11 mouse cellular contexts compared by ENCODE assay signal in the genomic region with DNA sequence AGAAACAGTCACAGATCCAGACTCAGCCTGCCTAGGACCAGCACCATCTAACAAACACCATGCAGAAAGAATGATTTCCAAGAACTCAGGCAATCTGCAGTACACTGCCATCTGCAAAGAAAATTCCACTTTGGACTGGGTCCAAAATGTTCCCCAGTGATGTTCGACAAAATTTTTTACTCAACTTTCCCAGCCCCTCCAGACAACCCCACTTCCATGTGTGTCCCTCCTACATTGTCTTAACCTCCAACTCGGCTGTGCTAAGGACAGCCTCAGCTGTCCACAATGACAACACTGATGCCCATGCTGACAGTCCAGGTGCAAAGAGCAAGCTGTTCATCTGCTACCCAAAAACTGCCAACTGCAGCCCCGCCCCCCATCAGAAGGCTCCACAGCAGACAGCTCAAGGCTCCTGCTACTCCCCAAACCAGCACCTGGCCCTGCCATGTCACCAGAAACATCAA. TPM values are rescaled to one million over a fixed set of nuclear protein-coding genes. Genes with fewer than 3 reads are reported as not detected.
DNase-seq lines count a peak whose midpoint lies in the region; ATAC-seq and TF ChIP-seq lines count a peak whose summit lies in the region.
"Had no signal": no experiment of that assay in that cellular context is flagged by ENCODE, and none has a peak within 500 bp of the region (broad histone marks: within the 10 kb centered on the region; RNA-seq: fewer than 3 reads in every experiment).

No protein-coding gene starts in this region.

- H3K27me3 ChIP-seq in hindbrain, embryonic 12.5 days: no peaks in the 10 kb centered on the region
- H3K27me3 ChIP-seq in hindbrain, embryonic 10.5 days (ENCODE audit: insufficient read depth, poor library complexity, severe bottlenecking): no peaks in the 10 kb centered on the region
- H3K27me3 ChIP-seq in limb, embryonic 14.5 days (ENCODE audit: control insufficient read depth, insufficient read depth, low read length): no peaks in the 10 kb centered on the region
- H3K27me3 ChIP-seq in midbrain, embryonic 14.5 days (ENCODE audit: control insufficient read depth, insufficient read depth, low read length): no peaks in the 10 kb centered on the region
- H3K27me3 ChIP-seq: kidney, embryonic 15.5 days; midbrain, embryonic 12.5 days had no signal

- no peaks in the 10 kb centered on the region for H3K36me3 ChIP-seq in hindbrain, embryonic 12.5 days
- no peaks in the 10 kb centered on the region for H3K36me3 ChIP-seq in hindbrain, embryonic 10.5 days
- H3K36me3 ChIP-seq in limb, embryonic 14.5 days (ENCODE audit: control insufficient read depth, insufficient read depth, low read length): no peaks in the 10 kb centered on the region
- no peaks in the 10 kb centered on the region for H3K36me3 ChIP-seq in midbrain, embryonic 14.5 days (ENCODE audit: control insufficient read depth, insufficient read depth, low read length)
- H3K36me3 ChIP-seq: kidney, embryonic 15.5 days; midbrain, embryonic 12.5 days had no signal

- 76% methylated on average over 3 of the region's 3 CpGs for WGBS in hindbrain, embryonic 12.5 days
- 85% methylated on average over 3 of the region's 3 CpGs for WGBS in hindbrain, embryonic 10.5 days
- 53% methylated on average over 3 of the region's 3 CpGs for WGBS in limb, embryonic 14.5 days
- WGBS in midbrain, embryonic 14.5 days: 76% methylated on average over 3 of the region's 3 CpGs

- no peak for ATAC-seq in hindbrain, embryonic 12.5 days (ENCODE audit: low FRiP score)
- ATAC-seq in limb, embryonic 14.5 days (ENCODE audit: low FRiP score, low read depth): peak; percentile 53
- no peak for ATAC-seq in megakaryocyte, adult 5-6 weeks (ENCODE audit: poor library complexity, severe bottlenecking)
- no peak for ATAC-seq in midbrain, embryonic 14.5 days (ENCODE audit: low FRiP score, low TSS enrichment)

- TF ChIP-seq POLR2A in limb, embryonic 14.5 days (IDR thresholded peaks at IDR 0.05; ENCODE audit: borderline replicate concordance, extremely low read depth, insufficient read depth, insufficient read length): no peak

- H3K4me1 ChIP-seq in hindbrain, embryonic 12.5 days: peaks cover 34% of the 10 kb centered on the region
- H3K4me1 ChIP-seq in hindbrain, embryonic 10.5 days (replicated peaks): peaks cover 52% of the 10 kb centered on the region
- H3K4me1 ChIP-seq in limb, embryonic 14.5 days (ENCODE audit: control insufficient read depth, insufficient read depth, low read length): peaks cover 25% of the 10 kb centered on the region
- peaks cover 14% of the 10 kb centered on the region for H3K4me1 ChIP-seq in midbrain, embryonic 14.5 days (ENCODE audit: control insufficient read depth, insufficient read depth, low read length)

- no peak overlapping the region for H3K4me2 ChIP-seq in hindbrain, embryonic 12.5 days (replicated peaks)
- H3K4me2 ChIP-seq in limb, embryonic 14.5 days (replicated peaks; ENCODE audit: low read depth, low read length, severe bottlenecking): no peak overlapping the region
- no peak overlapping the region for H3K4me2 ChIP-seq in midbrain, embryonic 14.5 days (ENCODE audit: low read length)
- H3K4me2 ChIP-seq: kidney, embryonic 15.5 days; midbrain, embryonic 12.5 days had no signal

- H3K9me3 ChIP-seq in hindbrain, embryonic 12.5 days (replicated peaks): no peaks in the 10 kb centered on the region
- no peaks in the 10 kb centered on the region for H3K9me3 ChIP-seq in hindbrain, embryonic 10.5 days
- H3K9me3 ChIP-seq in limb, embryonic 14.5 days (ENCODE audit: control insufficient read depth, low read length): no peaks in the 10 kb centered on the region
- no peaks in the 10 kb centered on the region for H3K9me3 ChIP-seq in midbrain, embryonic 14.5 days (ENCODE audit: control insufficient read depth, low read length)
- H3K9me3 ChIP-seq: kidney, embryonic 15.5 days; midbrain, embryonic 12.5 days had no signal

- H3K9ac ChIP-seq in hindbrain, embryonic 12.5 days: no peak overlapping the region
- H3K9ac ChIP-seq in limb, embryonic 14.5 days (ENCODE audit: low read depth, low read length, severe bottlenecking): no peak overlapping the region
- no peak overlapping the region for H3K9ac ChIP-seq in midbrain, embryonic 14.5 days (replicated peaks; ENCODE audit: low read length)
- H3K9ac ChIP-seq: kidney, embryonic 15.5 days; liver, embryonic 14.5 days; midbrain, embryonic 12.5 days had no signal

- H3K27ac ChIP-seq in hindbrain, embryonic 12.5 days: 0 out of 2 replicates have a peak overlapping the region, but pooled peaks have one; percentile 12
- H3K27ac ChIP-seq in hindbrain, embryonic 10.5 days: no peak overlapping the region; the same call in 1 of the 2 replicates
- H3K27ac ChIP-seq in limb, embryonic 14.5 days (replicated peaks; ENCODE audit: low read depth, low read length): peak overlapping the region; percentile 52; the same call in 1 of the 2 replicates
- no peak overlapping the region for H3K27ac ChIP-seq in midbrain, embryonic 14.5 days (replicated peaks; ENCODE audit: low read depth, low read length)
- H3K27ac ChIP-seq: kidney, embryonic 15.5 days; liver, embryonic 14.5 days; midbrain, embryonic 12.5 days had no signal

- no peak overlapping the region for H3K4me3 ChIP-seq in hindbrain, embryonic 12.5 days
- H3K4me3 ChIP-seq in hindbrain, embryonic 10.5 days: no peak overlapping the region
- H3K4me3 ChIP-seq in limb, embryonic 14.5 days (replicated peaks; ENCODE audit: low read length): no peak overlapping the region
- no peak overlapping the region for H3K4me3 ChIP-seq in midbrain, embryonic 14.5 days (replicated peaks; ENCODE audit: low read depth, low read length)
- H3K4me3 ChIP-seq: kidney, embryonic 15.5 days; midbrain, embryonic 12.5 days had no signal

- no peak for DNase-seq in hindbrain, embryonic 10.5 days (ENCODE audit: low spot score)
- peak; percentile 50 for DNase-seq in adipocyte (ENCODE audit: low spot score)
- peak; percentile 83 to 91 for DNase-seq in cerebellum, postnatal 14 days
- DNase-seq in limb, embryonic 14.5 days (ENCODE audit: low spot score): peak; percentile 39
- no peak for DNase-seq in midbrain, embryonic 14.5 days
- no peak for DNase-seq in right cerebral cortex, postnatal 14 days

RNA-seq across cellular contexts. Expression of gene B4galt5, which starts 32.2 kb away (rescaled TPM):
- 19.3 and 20.2 TPM in 2 replicates for polyA plus RNA-seq in hindbrain, embryonic 12.5 days (2016; fragmentation: Nextera tagmentation; extraction: Ambion mirVana)
- 8.4 and 10.6 TPM in 2 replicates for polyA plus RNA-seq in hindbrain, embryonic 10.5 days (2016; fragmentation: Nextera tagmentation; extraction: Ambion mirVana)
- 21.8 and 23.6 TPM in 2 replicates for polyA plus RNA-seq in limb, embryonic 14.5 days (2012; rRNA removed)
- polyA plus RNA-seq in limb, embryonic 14.5 days (2014; fragmentation: Nextera tagmentation; extraction: Ambion mirVana): 23.2 and 24.5 TPM in 2 replicates
- total RNA-seq in megakaryocyte, adult 5-6 weeks (2015): 62.5 and 80.6 TPM in 2 replicates
- 52.4 and 67.3 TPM in 2 replicates for total RNA-seq in megakaryocyte, adult 5-6 weeks (2017)
- 16.2 and 20.4 TPM in 2 replicates for polyA plus RNA-seq in midbrain, embryonic 14.5 days (2014; fragmentation: Nextera tagmentation; extraction: Ambion mirVana)

Comparison
In these comparisons a context has a peak if more than half of its experiments do, and no peak if none do; other contexts are left out.
1. H3K27ac ChIP-seq: peak in hindbrain, embryonic 12.5 days (single experiment) and limb, embryonic 14.5 days (single experiment); none in hindbrain, embryonic 10.5 days (single experiment) and midbrain, embryonic 14.5 days (single experiment).
2. DNase-seq: peak in adipocyte (single experiment), cerebellum, postnatal 14 days (2 of 2) and limb, embryonic 14.5 days (single experiment); none in hindbrain, embryonic 10.5 days (single experiment), midbrain, embryonic 14.5 days (single experiment) and right cerebral cortex, postnatal 14 days (single experiment).